Mouse (Mus musculus): ENCODE measurements around the gene Cd164. TPM values are rescaled to one million over a fixed set of nuclear protein-coding genes. Genes with fewer than 3 reads are reported as not detected.

The Cd164 gene
- total RNA-seq, 4 experiments from 2014 or later: 70.1 to 77.8 (median 73.1) TPM

Other genes with a start within 250 kb of the Cd164 start
- gene Fig4, start 216.2 kb upstream of the Cd164 start, total RNA-seq (2022): 10 to 100 TPM; 30.6 to 34.7 (median 33.1) TPM
- under 1 TPM; 0.17 to 0.45 (median 0.30) TPM for gene Ak9, start 215.4 kb upstream of the Cd164 start, total RNA-seq (2022)
- 10 to 100 TPM; 18.5 to 25.6 (median 23.1) TPM for gene Zbtb24, start 69.0 kb upstream of the Cd164 start, total RNA-seq (2022)
- gene Mical1, start 43.1 kb upstream of the Cd164 start, total RNA-seq (2022): 10 to 100 TPM; 16.4 to 33.5 (median 24.9) TPM
- 10 to 100 TPM; 15.2 to 20.7 (median 19.1) TPM for gene Smpd2, start 29.0 kb upstream of the Cd164 start, total RNA-seq (2022)
- 1 to 10 TPM; 4.1 to 8.3 (median 6.3) TPM for gene Ppil6, start 29.0 kb upstream of the Cd164 start, total RNA-seq (2022)
- gene Ccdc162, start 197.2 kb downstream of the Cd164 start, total RNA-seq (2022): 1 to 10 TPM; 1.1 to 2.8 (median 2.0) TPM